Mouse (Mus musculus): Measurements from ENCODE around the gene Olfm2. TPM values are rescaled to one million over a fixed set of nuclear protein-coding genes. Genes with fewer than 3 reads are reported as not detected.

Gene Olfm2
- total and polyA plus RNA-seq, 2 experiments from 2014 or later: 0.20 to 3.1 TPM

DNA sequence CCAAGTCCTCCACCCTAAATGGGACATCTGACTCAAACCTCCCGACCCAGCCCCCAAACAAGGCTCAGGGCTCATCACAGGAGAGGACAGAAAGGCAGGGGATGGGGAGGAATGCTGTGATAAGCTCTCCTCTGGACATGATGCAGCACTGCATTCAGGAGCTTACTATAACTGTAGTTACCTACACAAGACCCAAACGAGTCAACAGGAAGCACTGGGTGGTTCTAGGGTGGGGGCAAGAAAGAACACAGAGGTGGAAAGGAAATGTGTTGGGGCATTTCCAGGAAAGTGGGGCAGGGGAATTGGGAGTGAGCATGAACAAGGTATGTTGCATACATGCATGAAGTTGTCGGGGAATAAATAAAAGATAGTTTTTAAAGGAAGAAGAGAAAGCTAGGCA lies 11.5 kb downstream of the Olfm2 start:
- Histone ChIP-seq H3K4me2 (ENCODE audit: low read depth, low read length) (no peak overlapping the region), H3K4me3 (ENCODE audit: low read depth, low read length) (no peak overlapping the region), H3K4me1 (ENCODE audit: control insufficient read depth, insufficient read depth) (no peaks in the 10 kb centered on the region), H3K36me3 (replicated peaks; ENCODE audit: control insufficient read depth, insufficient read depth, low read length) (no peaks in the 10 kb centered on the region), H3K9ac (replicated peaks; ENCODE audit: low read depth, low read length) (no peak overlapping the region), H3K27me3 (ENCODE audit: control insufficient read depth, insufficient read depth, low read length) (peaks cover 11% of the 10 kb centered on the region; the same call in 1 of the 2 replicates), H3K9me3 (replicated peaks; ENCODE audit: control insufficient read depth, low read length) (no peaks in the 10 kb centered on the region), H3K27ac (ENCODE audit: low read depth) (no peak overlapping the region)
- no peak for TF ChIP-seq EP300 (IDR thresholded peaks at IDR 0.05; ENCODE audit: low read depth)
- ATAC-seq (ENCODE audit: insufficient read depth, low read depth) (no peak), DNase-seq (ENCODE audit: low spot score) (no peak)
- WGBS: 50% methylated on average over 3 of the region's 3 CpGs

DNA sequence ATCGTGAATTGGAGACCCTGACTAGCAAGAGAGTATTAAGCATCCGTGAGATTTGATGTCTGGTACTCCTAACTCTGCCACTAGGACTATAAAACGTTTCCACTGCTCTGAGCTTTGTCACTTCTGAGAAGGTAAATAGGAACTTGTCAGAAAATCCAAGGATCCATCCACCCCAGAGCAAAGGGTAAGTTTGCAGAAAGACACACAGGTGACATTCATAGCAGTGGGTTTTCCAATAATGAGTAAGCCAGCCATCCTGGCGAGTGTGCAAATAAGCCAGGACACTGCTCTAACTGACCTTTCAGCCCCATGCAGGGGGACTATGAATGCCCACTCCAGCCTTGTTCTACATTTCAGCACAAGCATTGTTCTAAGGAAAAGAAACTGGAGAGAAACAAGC lies 14.4 kb downstream of the Olfm2 start:
- Histone ChIP-seq H3K9me3 (replicated peaks; ENCODE audit: control insufficient read depth, low read length) (no peaks in the 10 kb centered on the region), H3K27me3 (ENCODE audit: control insufficient read depth, insufficient read depth, low read length) (peaks cover 33% of the 10 kb centered on the region), H3K4me2 (ENCODE audit: low read depth, low read length) (no peak overlapping the region), H3K4me1 (ENCODE audit: control insufficient read depth, insufficient read depth) (0 out of 2 replicates have a peak, but pooled peaks cover 2% of the 10 kb centered on the region), H3K36me3 (replicated peaks; ENCODE audit: control insufficient read depth, insufficient read depth, low read length) (no peaks in the 10 kb centered on the region), H3K4me3 (ENCODE audit: low read depth, low read length) (no peak overlapping the region), H3K27ac (ENCODE audit: low read depth) (no peak overlapping the region), H3K9ac (replicated peaks; ENCODE audit: low read depth, low read length) (no peak overlapping the region)
- ATAC-seq (ENCODE audit: insufficient read depth, low read depth) (no peak), DNase-seq (ENCODE audit: low spot score) (no peak)
- no peak for TF ChIP-seq EP300 (IDR thresholded peaks at IDR 0.05; ENCODE audit: low read depth)
- no peak for TF ChIP-seq CTCF (IDR thresholded peaks at IDR 0.05; ENCODE audit: low read depth)
- 52% methylated on average over 4 of the region's 4 CpGs for WGBS

DNA sequence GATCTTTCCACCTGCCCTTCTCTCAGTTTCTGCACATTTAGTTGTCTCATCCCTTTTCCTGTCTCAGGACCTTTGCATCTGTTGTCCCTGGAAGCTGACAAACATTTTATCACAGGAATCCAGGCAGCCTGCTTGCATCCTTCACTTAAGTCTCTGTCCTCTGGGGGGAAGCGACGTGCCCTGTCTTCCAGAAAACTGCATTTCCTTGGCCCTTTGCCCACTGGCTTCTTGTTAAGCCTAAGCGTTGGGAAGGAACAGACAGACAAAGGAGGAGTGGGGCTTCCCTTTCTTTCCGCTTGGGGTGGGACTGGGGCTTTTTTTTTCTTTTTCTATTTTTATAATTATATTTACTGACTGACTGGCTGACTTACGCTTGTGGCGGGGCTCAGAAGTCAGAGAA lies 16.7 kb downstream of the Olfm2 start:
- H3K9me3 ChIP-seq (replicated peaks; ENCODE audit: control insufficient read depth, low read length): no peaks in the 10 kb centered on the region
- H3K36me3 ChIP-seq (replicated peaks; ENCODE audit: control insufficient read depth, insufficient read depth, low read length): no peaks in the 10 kb centered on the region
- no peak overlapping the region for H3K27ac ChIP-seq (ENCODE audit: low read depth)
- no peak overlapping the region for H3K4me2 ChIP-seq (ENCODE audit: low read depth, low read length)
- H3K27me3 ChIP-seq (ENCODE audit: control insufficient read depth, insufficient read depth, low read length): peaks cover 55% of the 10 kb centered on the region
- DNase-seq (ENCODE audit: low spot score): no peak
- 43% methylated on average over 6 of the region's 6 CpGs for WGBS
- H3K4me3 ChIP-seq (ENCODE audit: low read depth, low read length): no peak overlapping the region
- H3K4me1 ChIP-seq (ENCODE audit: control insufficient read depth, insufficient read depth): peaks cover 9% of the 10 kb centered on the region; the same call in 1 of the 2 replicates
- TF ChIP-seq EP300 (IDR thresholded peaks at IDR 0.05; ENCODE audit: low read depth) (no peak), CTCF (IDR thresholded peaks at IDR 0.05; ENCODE audit: low read depth) (no peak)
- H3K9ac ChIP-seq (replicated peaks; ENCODE audit: low read depth, low read length): no peak overlapping the region
- no peak for ATAC-seq (ENCODE audit: insufficient read depth, low read depth)

DNA sequence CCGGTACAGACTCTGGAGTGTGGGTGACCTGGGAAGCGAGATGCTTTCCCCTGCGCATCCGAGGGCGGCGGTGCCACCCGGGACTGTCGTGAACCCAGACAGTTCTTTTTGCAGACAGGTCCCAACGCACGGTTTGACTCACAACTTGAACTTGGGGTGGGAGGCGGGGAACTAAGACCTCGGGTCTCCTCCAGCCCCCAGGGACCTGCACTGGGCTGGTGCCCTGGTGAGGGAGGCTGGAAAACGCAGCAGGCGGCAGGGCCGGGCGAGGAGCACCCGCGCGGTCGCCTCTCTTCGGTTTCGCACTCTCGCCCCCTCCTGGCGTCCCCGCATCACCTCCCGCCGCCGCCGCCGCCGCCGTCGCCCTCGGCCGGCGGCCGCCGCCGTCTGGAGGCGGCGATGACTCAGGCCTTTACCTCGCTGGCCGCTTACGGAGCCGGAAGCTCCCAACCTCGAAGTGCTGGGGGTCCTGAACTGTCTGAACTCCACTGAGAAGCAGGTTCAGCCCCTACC lies 18.5 kb downstream of the Olfm2 start:
- peaks cover 9% of the 10 kb centered on the region; the same call in 1 of the 2 replicates for H3K4me1 ChIP-seq (ENCODE audit: control insufficient read depth, insufficient read depth)
- 2% methylated on average over 41 of the region's 46 CpGs for WGBS
- no peak overlapping the region for H3K27ac ChIP-seq (ENCODE audit: low read depth)
- H3K27me3 ChIP-seq (ENCODE audit: control insufficient read depth, insufficient read depth, low read length): peaks cover 63% of the 10 kb centered on the region
- H3K4me2 ChIP-seq (ENCODE audit: low read depth, low read length): peak overlapping the region; percentile 77
- 0 out of 2 replicates have a peak overlapping the region, but pooled peaks have one; percentile 19 for H3K9ac ChIP-seq (replicated peaks; ENCODE audit: low read depth, low read length)
- H3K9me3 ChIP-seq (replicated peaks; ENCODE audit: control insufficient read depth, low read length): no peaks in the 10 kb centered on the region
- TF ChIP-seq EP300 (IDR thresholded peaks at IDR 0.05; ENCODE audit: low read depth) (no peak), CTCF (IDR thresholded peaks at IDR 0.05; ENCODE audit: low read depth) (no peak)
- peak overlapping the region; percentile 53 for H3K4me3 ChIP-seq (ENCODE audit: low read depth, low read length)
- peak; percentile 74; the same call in 1 of the 2 replicates for ATAC-seq (ENCODE audit: insufficient read depth, low read depth)
- DNase-seq (ENCODE audit: low spot score): peak; percentile 50
- H3K36me3 ChIP-seq (replicated peaks; ENCODE audit: control insufficient read depth, insufficient read depth, low read length): no peaks in the 10 kb centered on the region

DNA sequence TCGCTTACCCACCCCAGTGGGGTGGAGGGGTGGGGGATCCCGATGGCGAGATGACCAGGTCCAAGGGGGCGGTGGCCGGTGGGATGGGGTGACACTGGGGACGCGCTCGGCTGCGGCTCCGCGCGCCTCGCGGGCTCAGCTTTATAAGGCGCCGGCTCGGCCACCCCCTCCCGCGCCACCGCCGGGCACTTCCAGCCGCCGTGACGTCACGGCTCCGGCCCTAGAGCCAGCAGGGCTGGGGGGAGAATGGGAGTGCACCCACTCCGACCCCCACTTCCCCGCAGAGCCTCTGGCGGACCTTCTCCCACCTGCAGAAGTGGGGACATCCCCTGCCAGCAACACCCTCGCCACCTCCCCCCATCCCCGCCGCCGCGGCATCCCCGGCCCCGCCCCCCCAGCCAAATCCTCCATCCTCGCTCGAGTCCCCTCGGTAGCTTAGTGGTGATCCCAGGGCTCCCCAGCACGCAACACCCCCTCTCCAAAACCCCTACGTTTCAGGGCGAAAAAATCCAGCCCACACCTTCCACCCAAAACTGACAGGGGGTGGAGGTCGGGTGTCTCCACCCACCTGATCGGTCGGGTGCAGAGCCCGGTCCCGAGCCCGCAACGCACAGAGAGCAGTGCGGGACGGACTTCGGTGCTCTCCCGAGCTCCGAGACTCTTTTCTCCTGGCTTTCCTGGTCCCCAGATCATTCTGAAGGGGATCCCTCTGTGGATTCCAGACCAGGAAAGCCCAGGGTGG lies 19.1 kb downstream of the Olfm2 start:
- no peak for TF ChIP-seq CTCF (IDR thresholded peaks at IDR 0.05; ENCODE audit: low read depth)
- no peak for TF ChIP-seq EP300 (IDR thresholded peaks at IDR 0.05; ENCODE audit: low read depth)

More for the DNA sequence above, 19.1 kb downstream of the Olfm2 start:
- DNase-seq (ENCODE audit: low spot score) (no peak), ATAC-seq (ENCODE audit: insufficient read depth, low read depth) (peak; percentile 25; the same call in 1 of the 2 replicates)
- WGBS: under 1% methylated on average over 41 of the region's 54 CpGs
- H3K4me2 ChIP-seq (ENCODE audit: low read depth, low read length): peak overlapping the region; percentile 77
- 0 out of 2 replicates have a peak overlapping the region, but pooled peaks have one; percentile 19 for H3K9ac ChIP-seq (replicated peaks; ENCODE audit: low read depth, low read length)
- no peak overlapping the region for H3K27ac ChIP-seq (ENCODE audit: low read depth)
- no peaks in the 10 kb centered on the region for H3K36me3 ChIP-seq (replicated peaks; ENCODE audit: control insufficient read depth, insufficient read depth, low read length)
- no peaks in the 10 kb centered on the region for H3K9me3 ChIP-seq (replicated peaks; ENCODE audit: control insufficient read depth, low read length)
- H3K27me3 ChIP-seq (ENCODE audit: control insufficient read depth, insufficient read depth, low read length): peaks cover 63% of the 10 kb centered on the region
- H3K4me3 ChIP-seq (ENCODE audit: low read depth, low read length): peak overlapping the region; percentile 53
- peaks cover 9% of the 10 kb centered on the region; the same call in 1 of the 2 replicates for H3K4me1 ChIP-seq (ENCODE audit: control insufficient read depth, insufficient read depth)
